Mouse (Mus musculus) mature B cell (primary cell): ENCODE results near the gene Prom2.

Experiments
- in situ Hi-C: fragments of 300-500 bp; cut with MboI; formaldehyde crosslinking; loops from 2 replicates; pipeline ENCODE4 v1.14.3; 2019

The Prom2 gene

DNA sequence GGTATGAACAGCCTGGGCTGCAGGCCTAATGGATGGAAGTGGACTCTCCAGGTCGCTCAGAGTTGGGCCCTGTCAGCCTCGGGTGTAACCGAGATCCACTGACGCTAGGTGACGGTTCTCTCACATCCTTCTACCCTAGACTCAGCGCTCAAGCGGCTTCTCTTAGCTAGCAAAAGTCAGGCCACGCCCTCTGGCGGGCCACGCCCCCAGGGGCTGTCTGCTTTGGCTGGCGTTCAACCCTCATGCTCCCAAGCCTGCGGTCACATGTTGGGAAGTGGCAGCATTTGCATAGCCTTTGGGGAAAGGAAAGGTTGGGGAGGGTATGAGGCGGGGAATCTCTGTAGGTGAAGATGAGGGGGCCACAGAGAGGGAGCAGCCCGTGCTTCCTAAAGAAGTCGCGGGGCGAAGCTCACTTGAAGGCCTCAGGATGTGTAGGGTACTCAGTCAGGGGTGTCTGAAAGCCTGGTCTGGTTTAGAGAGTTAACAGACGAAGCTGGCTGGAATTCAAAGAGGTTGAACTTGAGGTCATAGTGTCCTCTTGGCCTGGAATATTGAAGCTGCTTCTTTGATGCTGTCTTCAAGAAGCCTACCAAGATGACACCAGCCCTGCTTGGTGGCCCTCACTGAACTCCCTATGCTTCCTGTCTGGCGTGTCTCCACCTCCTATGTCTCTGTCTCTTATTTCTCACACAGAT, 56.6 kb downstream of the Prom2 start:
- in situ Hi-C loops, result no loop called here

DNA sequence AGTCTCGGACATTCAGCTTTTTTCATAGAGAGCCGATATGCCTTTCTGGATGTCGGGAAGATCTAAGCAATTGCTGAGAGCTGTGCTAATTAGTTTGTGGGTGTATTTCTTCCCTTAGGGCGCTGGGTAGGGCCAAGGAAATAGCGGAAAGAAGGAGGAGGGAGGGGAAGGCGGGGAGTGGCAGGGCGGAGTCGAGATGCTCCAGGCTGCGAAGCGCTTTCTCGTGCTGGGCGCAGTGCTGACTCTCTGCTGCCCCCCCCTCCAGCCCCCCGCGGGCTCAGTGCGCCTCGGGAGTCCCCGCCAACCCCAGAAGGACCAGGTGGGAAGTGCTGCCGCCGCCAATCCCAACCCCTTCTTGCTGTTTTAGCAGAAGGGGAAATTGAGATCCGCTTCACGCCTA, 58.3 kb downstream of the Prom2 start:
- in situ Hi-C loops, result no loop called here

DNA sequence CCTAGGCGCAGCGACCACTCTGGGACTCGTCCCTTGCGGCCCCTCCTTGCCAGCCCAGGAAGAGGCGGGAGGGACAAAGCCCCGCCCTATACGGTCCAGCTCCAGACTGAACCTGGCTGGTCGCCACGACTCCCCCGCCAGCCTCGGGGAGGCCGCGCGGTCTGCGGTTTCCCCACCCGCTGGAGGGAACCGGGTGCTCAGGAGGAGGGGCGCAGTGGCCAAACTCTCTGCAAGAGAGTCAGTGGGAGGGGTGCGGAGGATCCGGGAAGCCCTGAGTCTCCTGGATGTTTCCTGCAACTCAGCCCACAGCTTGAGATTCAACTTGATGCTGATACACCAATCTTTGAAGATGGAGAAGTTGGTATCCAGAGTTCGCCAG, 58.7 kb downstream of the Prom2 start:
- in situ Hi-C loops, result no loop called here

DNA sequence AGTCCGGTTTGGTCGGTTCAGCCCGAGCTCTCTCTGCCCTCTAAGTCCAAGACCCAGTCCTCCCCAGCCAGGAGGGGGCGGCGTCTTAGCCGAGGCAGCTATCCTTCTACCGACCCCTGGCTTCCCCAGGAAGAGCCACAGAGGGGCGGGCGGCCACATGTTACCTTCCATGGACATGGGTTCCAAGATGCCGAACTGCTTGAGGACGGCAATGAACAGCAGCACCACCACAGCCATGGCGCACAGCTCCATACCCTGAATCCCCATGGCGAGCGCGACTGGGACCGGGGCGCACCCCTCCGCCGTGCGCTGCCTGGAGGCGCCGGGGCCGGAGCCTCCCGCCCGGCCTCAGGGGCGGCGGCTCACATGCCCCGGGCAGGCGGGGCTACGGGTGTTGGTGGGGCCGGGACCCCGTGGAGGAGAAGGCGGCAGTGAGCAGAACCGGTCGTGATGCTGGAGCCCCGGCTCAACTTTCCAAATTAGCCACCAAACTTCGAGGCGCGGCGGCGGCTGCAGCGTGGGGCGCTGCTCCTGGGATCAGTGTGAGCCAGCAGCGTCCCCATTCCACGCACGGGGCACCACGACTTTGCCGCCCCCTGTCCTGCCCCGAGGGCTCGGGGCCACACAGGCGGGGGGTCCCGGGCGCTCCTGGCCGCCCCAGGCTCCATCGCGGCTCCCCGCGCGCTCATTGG, 59.3 kb downstream of the Prom2 start:
- in situ Hi-C loops, result no loop called here

DNA sequence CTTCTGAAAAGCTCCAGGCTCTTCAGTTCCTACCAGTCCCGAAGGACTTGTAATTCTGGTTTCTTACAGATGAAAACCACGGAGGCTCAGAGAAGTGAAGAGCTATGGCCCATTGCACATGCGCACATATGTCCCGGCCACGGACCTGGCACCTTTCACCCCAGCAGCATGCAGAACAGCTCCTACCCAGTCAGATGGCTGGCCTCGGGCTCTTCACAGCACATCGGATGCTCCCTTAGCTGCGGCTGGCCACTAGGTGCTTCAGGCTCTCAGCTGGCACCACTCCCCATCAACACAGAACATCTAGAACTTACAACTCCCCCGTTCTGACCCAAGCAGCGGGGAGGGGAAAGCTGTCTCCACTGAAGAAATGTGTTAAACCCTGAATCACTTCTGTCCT, 61.5 kb downstream of the Prom2 start:
- in situ Hi-C loops, result no loop called here

DNA sequence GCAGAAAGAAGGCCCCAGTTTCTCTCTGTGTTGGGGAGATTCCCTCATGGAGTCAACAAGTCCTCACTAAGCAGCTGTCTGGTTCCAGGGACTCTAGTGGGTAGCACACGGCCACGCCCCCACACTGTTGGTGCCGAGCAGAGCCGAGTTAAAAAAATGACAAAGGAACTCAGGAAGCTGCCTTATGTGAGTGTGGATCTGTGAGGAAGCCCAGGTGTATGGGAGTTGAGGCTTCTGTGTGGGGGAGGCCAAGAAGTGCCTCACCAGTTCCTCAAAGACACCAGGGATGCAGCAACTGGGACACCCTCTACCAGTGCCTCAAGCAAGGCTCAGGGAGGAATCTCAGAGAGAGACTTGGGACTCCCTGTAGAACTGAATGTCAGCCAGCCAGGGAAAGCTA, 62.1 kb downstream of the Prom2 start:
- in situ Hi-C loops, result no loop called here
